Mouse (Mus musculus) erythroblast, adult 5-6 weeks (primary cell): ENCODE data around the gene Sdk2. TPM values are rescaled to one million over a fixed set of nuclear protein-coding genes. Genes with fewer than 3 reads are reported as not detected.

Experiments used
- ATAC-seq: replicated peaks from 2 replicates; pipeline ENCODE4 v1.8.0; 2016; ENCODE audit warnings: moderate number of reproducible peaks, mild to moderate bottlenecking, moderate TSS enrichment, inconsistent platforms; ENCODE audit not compliant: poor library complexity, low FRiP score, severe bottlenecking
- total RNA-seq, 2 experiments: library from RNA; stranded (forward) in 1 of 2; stranded (reverse) in 1 of 2; fragments of 150-400 nt in 1 of 2; fragments of 200-764, 138-1000 nt in 1 of 2; gene quantifications; 2 replicates each; pipeline versions ENCODE4 v1.2.3 to v1.2.4; 2015 to 2017; ENCODE audit warnings: low replicate concordance in 2 of 2

Sdk2 gene
- total RNA-seq, 2 experiments from 2014 or later = not detected

GRCm38 (mm10) chr11:113729917-113730316 is 336.9 kb downstream of the Sdk2 start:
- no peak for ATAC-seq

GRCm38 (mm10) chr11:113729239-113729638 is 337.6 kb downstream of the Sdk2 start:
- ATAC-seq = no peak

- no peak for ATAC-seq
These were observed 338.9 kb downstream of the Sdk2 start for GRCm38 (mm10) chr11:113727992-113728391.

- no peak for ATAC-seq
These were observed 339.6 kb downstream of the Sdk2 start for GRCm38 (mm10) chr11:113726994-113727888.
